Mouse (Mus musculus) Patski (cell line): ENCODE data around the gene 9030025P20Rik. TPM values are rescaled to one million over a fixed set of nuclear protein-coding genes. Genes with fewer than 3 reads are reported as not detected.
"Not testable (repeated sequence)": the region's sequence is repeated elsewhere in the genome, so short reads cannot be mapped to it uniquely, and the experiment has no call there.

ENCODE experiments used
- ATAC-seq: fragments of 100-300 bp; one replicate; pipeline ENCODE4 v1.8.0; 2021
- CTCF ChIA-PET: fragments of 350-600 bp; sonication (Branson Sonifier 250); formaldehyde crosslinking; loops from one replicate; lab custom pipeline; 2022; ENCODE audit warnings: inconsistent platforms; lab: Charles Lee
- POLR2A ChIA-PET: fragments of 350-600 bp; sonication (Branson Sonifier 250); formaldehyde crosslinking; loops from one replicate; lab custom pipeline; 2022; ENCODE audit warnings: antibody characterized with exemption, inconsistent platforms; lab: Charles Lee
- DNase-seq: peaks from one replicate; pipeline ENCODE4 v3.0.0-alpha.2; 2011; ENCODE audit warnings: low read depth, low spot score
- H3K27me3 ChIP-seq: fragments of 371-371 bp; one replicate; pipeline ENCODE4 v1.5.1; 2021
- CTCF ChIP-seq: fragments of 100-300 bp; IDR thresholded peaks from one replicate; pipeline ENCODE4 v1.5.1; 2021
- in situ Hi-C: fragments of 300-500 bp; cut with MboI; formaldehyde crosslinking; loops from 3 replicates; pipeline ENCODE4 v1.11.1; 2018; ENCODE audit warnings: low pct_unique_long_range_greater_than_20kb, mixed read lengths
- polyA plus RNA-seq: library from polyadenylated mRNA; unstranded; gene quantifications from one replicate; pipeline ENCODE4 v1.2.3, GENCODE M21; 2021

The 9030025P20Rik gene
- polyA plus RNA-seq, result 14.5 TPM

DNA sequence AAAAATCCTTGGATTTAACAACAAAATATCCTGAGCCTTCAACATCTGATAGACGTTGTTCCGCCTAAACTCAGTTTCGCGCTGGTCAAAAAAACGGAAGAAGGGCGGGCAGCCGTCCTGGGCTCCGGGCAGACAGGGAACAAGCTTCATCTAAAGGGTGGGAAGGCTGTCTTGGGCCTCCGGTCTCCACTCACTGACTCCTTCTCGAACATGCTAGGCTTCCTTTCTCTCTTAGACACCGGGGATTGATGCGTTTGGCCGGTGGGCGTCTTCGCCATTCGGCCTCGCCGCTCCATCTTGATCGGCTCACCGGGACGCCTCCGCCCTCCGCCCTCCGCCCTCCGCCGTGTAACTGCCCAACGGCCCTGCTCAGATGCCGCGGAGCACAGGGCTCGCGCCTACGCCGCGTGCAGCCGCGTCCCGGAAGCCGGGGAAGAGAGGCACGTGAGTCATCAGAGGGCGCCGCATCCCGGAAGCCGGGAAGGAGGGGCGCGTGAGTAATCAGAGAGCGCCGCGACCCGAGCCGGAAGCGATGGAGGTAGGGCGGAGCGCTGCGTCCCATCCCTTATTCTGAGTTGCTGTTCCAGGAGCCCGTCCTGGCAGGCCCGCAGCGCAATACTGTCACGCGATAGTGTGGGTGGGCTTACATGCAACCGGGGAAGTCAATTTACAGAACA, at the start of gene 9030025P20Rik, which contains the start of gene Gm3417:
TSS of gene 9030025P20Rik (plus strand) at position 107 of the 677 bp plus-strand sequence.
TSS of gene Gm3417 (minus strand) at position 429 of the 677 bp plus-strand sequence.
- CTCF ChIA-PET, H3K27me3 ChIP-seq, DNase-seq, in situ Hi-C loops, POLR2A ChIA-PET: not testable (repeated sequence)
- peak; percentile 95 for ATAC-seq

DNA sequence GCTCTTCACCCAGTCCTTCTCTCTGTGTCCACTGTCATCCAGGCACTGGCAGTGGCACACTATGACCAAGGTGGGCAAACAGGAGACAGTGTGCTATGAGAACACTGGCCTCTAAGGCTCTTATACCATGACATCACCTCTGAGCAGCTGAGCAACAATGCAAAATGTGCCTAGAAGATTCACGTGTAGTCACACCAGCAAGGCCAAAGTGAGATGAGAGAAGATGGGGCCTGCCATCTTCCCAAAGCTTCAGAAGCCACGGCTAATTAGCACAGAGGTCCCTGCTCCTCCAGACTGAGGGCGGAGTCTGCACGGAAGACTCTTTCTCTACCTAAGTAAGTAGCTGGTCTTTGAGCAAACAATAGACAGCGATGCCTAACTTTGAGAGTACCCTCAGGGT, 49.6 kb upstream of the 9030025P20Rik start:
- ATAC-seq (no peak), DNase-seq (no peak)
- no peak for TF ChIP-seq CTCF
- H3K27me3 ChIP-seq, result peaks cover 7% of the 10 kb centered on the region
- in situ Hi-C loops, result no loop called here
- ChIA-PET POLR2A (no interaction called here), CTCF (interaction anchor here (0.7 kb wide), 1 partner anchor 10 kb away, joined by 3 read pairs; no protein-coding TSS in a partner anchor)

DNA sequence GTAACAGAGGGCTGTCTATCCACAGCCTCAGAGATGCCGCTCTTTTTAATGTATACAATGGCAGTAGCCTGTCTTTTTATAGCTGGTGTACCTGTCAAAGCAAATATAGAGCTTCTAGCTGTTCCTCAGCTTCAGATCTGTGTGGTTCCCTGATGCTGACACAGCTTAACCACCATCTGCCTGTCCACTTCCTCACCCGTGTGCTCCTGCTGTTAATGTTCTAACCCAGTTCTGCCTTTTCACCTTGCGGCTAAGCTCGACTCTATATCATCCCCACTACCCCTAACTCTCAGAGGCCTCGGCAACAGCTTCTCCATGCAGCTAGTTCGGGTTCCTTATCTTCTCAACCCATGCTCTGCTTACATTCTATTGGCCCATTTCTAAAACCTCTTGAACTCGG, 47.6 kb upstream of the 9030025P20Rik start:
- in situ Hi-C loops, result no loop called here
- H3K27me3 ChIP-seq, result peaks cover 3% of the 10 kb centered on the region
- ChIA-PET CTCF (no interaction called here), POLR2A (no interaction called here)
- TF ChIP-seq CTCF, result no peak
- DNase-seq (no peak), ATAC-seq (no peak)

DNA sequence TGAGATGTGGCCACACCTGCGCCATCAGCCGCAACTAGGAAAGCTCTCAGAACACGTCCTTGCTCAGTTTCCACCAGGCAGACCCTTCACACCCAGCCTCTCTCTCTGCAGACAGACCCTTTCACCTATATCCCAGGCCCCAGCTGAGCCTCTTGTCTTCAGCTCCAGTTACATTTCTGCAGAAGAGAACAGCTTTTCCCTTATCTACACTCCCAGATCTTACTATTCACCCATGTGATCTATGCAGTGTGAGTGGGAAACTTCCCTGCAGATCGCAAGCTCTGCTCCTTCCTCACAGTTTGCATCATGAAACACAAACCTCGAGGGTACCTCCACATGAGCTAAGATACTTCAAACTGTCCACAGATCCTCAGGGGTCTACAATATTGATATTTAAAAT, 46.8 kb upstream of the 9030025P20Rik start:
- POLR2A ChIA-PET, result interaction anchor here (0.6 kb wide), 1 partner anchor 241 kb away, joined by 3 read pairs; no protein-coding TSS in a partner anchor
- ATAC-seq, result no peak
- CTCF ChIA-PET, result no interaction called here
- no peak for TF ChIP-seq CTCF
- in situ Hi-C loops, result no loop called here
- peaks cover 3% of the 10 kb centered on the region for H3K27me3 ChIP-seq
- no peak for DNase-seq

DNA sequence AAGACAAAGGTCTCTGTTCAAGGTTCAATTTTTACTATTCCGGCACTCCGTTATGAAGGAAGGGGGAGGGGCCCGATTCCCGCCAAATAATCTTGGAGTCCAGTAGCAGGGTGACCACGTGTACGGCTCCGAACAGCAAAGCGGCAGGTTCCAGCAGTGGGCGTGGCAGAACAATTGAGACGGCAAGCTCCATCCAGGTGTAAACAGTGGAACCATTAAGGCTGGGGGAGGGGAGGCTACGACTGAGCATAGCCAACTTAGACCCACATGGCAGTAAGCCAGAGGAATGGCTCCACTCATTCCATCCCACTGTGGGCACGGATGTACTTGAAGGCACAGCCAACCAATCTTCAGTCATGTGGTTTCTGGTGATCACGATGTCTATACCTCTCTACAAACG, 43.0 kb upstream of the 9030025P20Rik start:
- ATAC-seq, CTCF ChIA-PET, H3K27me3 ChIP-seq, POLR2A ChIA-PET, in situ Hi-C loops, DNase-seq: not testable (repeated sequence)

DNA sequence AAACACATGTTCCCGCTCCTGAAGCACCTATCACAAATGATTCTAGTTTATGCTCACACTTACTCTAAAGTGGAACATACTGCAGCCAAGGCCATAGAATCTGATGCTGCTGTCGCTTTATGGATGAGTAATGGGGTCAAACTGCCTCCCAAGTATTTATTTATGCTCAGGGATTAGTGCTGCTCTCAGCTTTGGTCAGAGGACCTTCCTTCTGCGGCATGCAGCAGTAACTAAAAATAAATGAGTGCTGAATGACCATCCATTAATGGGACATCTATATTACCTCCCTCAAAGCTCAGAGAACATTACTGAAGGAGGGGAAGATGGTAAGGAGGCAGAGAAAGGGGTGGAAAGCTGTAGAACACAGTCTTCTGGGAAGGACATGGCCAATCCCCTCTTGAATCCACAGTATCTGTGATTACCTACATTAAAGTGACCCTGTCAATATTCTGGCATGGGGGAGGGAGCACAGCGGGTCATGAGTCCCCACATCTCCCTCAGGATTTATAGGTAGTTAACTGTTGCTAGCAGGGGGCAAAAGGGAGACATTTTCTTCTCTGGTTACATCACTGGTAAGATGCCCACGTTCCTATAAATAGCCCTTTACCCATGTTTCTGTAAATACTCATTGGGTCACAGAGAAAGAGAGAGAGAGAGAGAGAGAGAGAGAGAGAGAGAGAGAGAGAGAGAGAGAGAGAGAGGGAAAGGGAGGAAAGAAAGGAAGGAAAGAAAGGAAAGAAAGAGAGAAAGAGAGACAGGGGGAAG, 42.2 kb upstream of the 9030025P20Rik start:
- CTCF ChIA-PET, result no interaction called here
- H3K27me3 ChIP-seq, result no peaks in the 10 kb centered on the region
- no peak for TF ChIP-seq CTCF
- POLR2A ChIA-PET, result no interaction called here
- DNase-seq (no peak), ATAC-seq (no peak)
- in situ Hi-C loops, result no loop called here

DNA sequence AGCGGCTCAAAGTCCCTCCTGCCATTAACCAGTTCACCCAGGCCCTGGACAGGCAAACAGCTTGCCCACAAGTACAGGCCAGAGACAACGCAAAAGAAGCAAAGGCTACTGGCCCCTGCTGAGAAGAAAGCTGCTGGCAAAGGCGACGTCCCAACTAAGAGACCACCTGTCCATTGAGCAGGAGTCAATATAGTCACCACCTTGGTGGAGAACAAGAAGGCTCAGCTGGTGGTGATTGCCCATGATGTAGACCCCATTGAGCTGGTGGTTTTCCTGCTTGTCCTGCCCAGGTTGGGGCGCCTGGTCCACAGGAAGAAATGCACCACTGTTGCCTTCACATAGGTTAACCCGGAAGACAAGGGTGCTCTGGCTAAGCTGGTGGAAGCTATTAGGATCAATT, 36.1 kb upstream of the 9030025P20Rik start:
- H3K27me3 ChIP-seq, ATAC-seq, CTCF ChIA-PET, in situ Hi-C loops, DNase-seq: not testable (repeated sequence)
- POLR2A ChIA-PET, result interaction anchor here (0.5 kb wide), 1 partner anchor 739 kb away, joined by 4 read pairs; no protein-coding TSS in a partner anchor

DNA sequence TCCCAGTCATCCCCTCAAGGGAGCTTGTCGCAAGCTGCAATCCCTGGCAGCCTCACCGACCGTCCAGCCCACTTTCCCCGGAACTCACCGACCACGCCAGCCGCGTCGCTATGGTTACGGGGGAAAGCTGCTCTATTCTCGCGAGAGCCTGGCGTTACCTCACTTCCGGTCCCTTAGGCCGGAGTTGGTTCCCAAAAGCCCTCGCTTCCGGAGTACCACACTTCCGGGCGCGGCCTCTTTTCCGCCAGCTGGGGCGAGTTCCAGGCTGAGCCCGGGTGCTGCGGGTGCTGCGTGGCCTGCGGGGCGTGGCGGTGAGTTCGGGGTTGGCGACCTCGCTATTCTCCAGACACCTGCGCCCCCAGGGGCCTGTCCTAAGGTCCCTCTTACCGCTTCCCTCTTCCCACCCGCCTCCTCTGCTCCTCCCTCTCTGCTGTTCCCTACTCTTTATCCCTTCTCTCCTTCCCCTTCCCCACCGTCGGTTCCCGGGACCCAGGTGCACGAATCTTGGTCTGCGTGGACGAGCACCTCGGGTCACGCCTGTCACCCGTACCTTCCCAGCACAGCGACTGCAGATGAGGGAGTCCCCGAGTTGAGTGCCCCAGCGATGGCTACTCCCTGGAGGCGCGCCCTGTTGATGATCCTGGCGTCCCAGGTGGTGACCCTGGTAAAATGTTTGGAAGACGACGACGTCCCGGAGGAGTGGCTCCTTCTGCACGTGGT, 35.1 kb upstream of the 9030025P20Rik start, which contains the start of the genes Wdr27 and 1600012H06Rik:
TSS of gene Wdr27 (minus strand) at position 150 of the 720 bp plus-strand sequence.
TSS of gene 1600012H06Rik (plus strand) at position 176 of the 720 bp plus-strand sequence.
- ATAC-seq (peak; percentile 95), DNase-seq (peak; percentile 86)
- ChIA-PET POLR2A (interaction anchor here (1.0 kb wide), 1 partner anchor 9 kb away, joined by 4 read pairs; no protein-coding TSS in a partner anchor), CTCF (interaction anchor here (0.8 kb wide), 1 partner anchor 382 kb away, joined by 3 read pairs; no protein-coding TSS in a partner anchor)
- in situ Hi-C loops, result no loop called here
- no peak for TF ChIP-seq CTCF
- H3K27me3 ChIP-seq, result no peaks in the 10 kb centered on the region

DNA sequence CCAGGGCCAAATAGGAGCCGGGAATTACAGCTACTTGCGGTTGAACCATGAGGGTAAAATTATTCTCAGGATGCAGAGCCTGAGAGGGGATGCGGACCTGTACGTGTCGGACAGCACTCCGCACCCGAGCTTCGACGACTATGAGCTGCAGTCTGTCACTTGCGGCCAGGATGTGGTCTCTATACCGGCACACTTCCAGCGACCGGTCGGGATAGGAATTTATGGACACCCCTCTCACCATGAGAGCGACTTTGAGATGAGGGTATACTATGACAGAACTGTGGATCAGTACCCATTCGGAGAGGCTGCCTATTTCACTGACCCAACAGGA, 34.6 kb upstream of the 9030025P20Rik start:
- POLR2A ChIA-PET, result interaction anchor here (1.0 kb wide), 1 partner anchor 8 kb away, joined by 4 read pairs; no protein-coding TSS in a partner anchor
- ATAC-seq (peak; percentile 4), DNase-seq (no peak)
- in situ Hi-C loops, result no loop called here
- no peak for TF ChIP-seq CTCF
- CTCF ChIA-PET, result interaction anchor here (0.8 kb wide), 1 partner anchor 383 kb away, joined by 3 read pairs; no protein-coding TSS in a partner anchor
- H3K27me3 ChIP-seq, result no peaks in the 10 kb centered on the region

DNA sequence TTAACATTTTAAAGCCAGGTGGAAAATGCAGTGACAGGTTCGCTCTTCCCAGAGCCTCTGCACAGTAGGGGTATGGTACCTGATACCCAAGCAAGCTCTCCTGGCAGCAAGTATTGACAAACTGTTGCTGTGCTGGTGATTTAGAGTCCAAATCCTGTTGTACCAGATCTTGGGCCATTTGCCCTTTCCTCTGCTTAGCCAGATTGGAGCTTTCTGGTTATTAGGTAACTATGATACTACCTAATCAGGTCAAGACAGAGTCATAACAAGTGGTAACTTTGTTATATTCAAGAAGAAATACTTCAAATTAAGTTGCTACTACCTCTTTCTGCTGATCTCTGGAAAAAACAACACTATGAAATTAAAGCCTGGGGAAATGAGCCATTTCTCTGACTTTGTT, 33.7 kb upstream of the 9030025P20Rik start:
- ChIA-PET POLR2A (no interaction called here), CTCF (interaction anchor here (1.9 kb wide), 1 partner anchor 11 kb away, joined by 8 read pairs; no protein-coding TSS in a partner anchor)
- no peaks in the 10 kb centered on the region for H3K27me3 ChIP-seq
- ATAC-seq (no peak), DNase-seq (no peak)
- in situ Hi-C loops, result no loop called here
- TF ChIP-seq CTCF, result no peak
